Mouse (Mus musculus) lung, postnatal 0 days (tissue): ENCODE results near the gene Nup210. TPM values are rescaled to one million over a fixed set of nuclear protein-coding genes. Genes with fewer than 3 reads are reported as not detected.
"Not testable (repeated sequence)": the region's sequence is repeated elsewhere in the genome, so short reads cannot be mapped to it uniquely, and the experiment has no call there.

Experiments used
- ATAC-seq: fragments of 200-750 bp; cut with Nextera tagmentation; 2 replicates; pipeline ENCODE4 v1.8.0; 2017; ENCODE audit warnings: moderate library complexity
- DNase-seq: peaks from one replicate; pipeline ENCODE4 v3.0.0-alpha.2; 2016; ENCODE audit warnings: low spot score
- H3K27ac ChIP-seq: fragments of 300-500 bp; sonication (generic); 2 replicates; pipeline ENCODE4 v1.5.1; 2014; ENCODE audit warnings: antibody characterized with exemption, mild to moderate bottlenecking, low read length, mixed read lengths
- H3K27me3 ChIP-seq: fragments of 300-500 bp; sonication (generic); replicated peaks from 2 replicates; pipeline ENCODE4 v1.6.1; 2014; ENCODE audit warnings: low read length, mixed read lengths; ENCODE audit not compliant: insufficient read depth
- H3K36me3 ChIP-seq: fragments of 300-500 bp; sonication (generic); 2 replicates; pipeline ENCODE4 v1.6.1; 2014; ENCODE audit warnings: low read length, mixed read lengths; ENCODE audit not compliant: insufficient read depth
- H3K4me1 ChIP-seq: fragments of 300-500 bp; sonication (generic); 2 replicates; pipeline ENCODE4 v1.6.1; 2014; ENCODE audit warnings: antibody characterized with exemption, low read depth, low read length, mixed read lengths; ENCODE audit not compliant: insufficient read depth
- H3K4me2 ChIP-seq: fragments of 300-500 bp; sonication (generic); replicated peaks from 2 replicates; pipeline ENCODE4 v1.6.1; 2014; ENCODE audit warnings: low read depth, mild to moderate bottlenecking, low read length, moderate library complexity, mixed read lengths
- H3K4me3 ChIP-seq: fragments of 300-500 bp; sonication (generic); 2 replicates; pipeline ENCODE4 v1.5.1; 2014; ENCODE audit warnings: low read depth, low read length
- H3K9ac ChIP-seq: fragments of 300-500 bp; sonication (generic); replicated peaks from 2 replicates; pipeline ENCODE4 v1.6.1; 2014; ENCODE audit warnings: low read depth, mild to moderate bottlenecking
- H3K9me3 ChIP-seq: fragments of 300-500 bp; sonication (generic); 2 replicates; pipeline ENCODE4 v1.6.1; 2016; ENCODE audit warnings: low read length, mixed read lengths
- CTCF ChIP-seq: IDR thresholded peaks from 2 replicates; pipeline ENCODE4 v1.5.1; 2016; ENCODE audit warnings: antibody characterized with exemption, mild to moderate bottlenecking
- EP300 ChIP-seq: IDR thresholded peaks from 2 replicates; pipeline ENCODE4 v1.6.1; 2016; ENCODE audit warnings: antibody characterized with exemption, mild to moderate bottlenecking, control low read depth
- WGBS: fragments of 180-500 bp; shearing (Covaris S2); extraction: QIAGEN DNeasy Blood & Tissue Kit; methylation state at CpG from one replicate; pipeline ENCODE4 v1.1.7; 2014; 5-methylcytosine and 5-hydroxymethylcytosine counted together
- polyA plus RNA-seq: library from polyadenylated mRNA; unstranded; fragments of >200 nt; fragmentation: Nextera tagmentation; extraction: Ambion mirVana; gene quantifications from 2 replicates; pipeline ENCODE4 v1.2.1, GENCODE M21; 2015

Nup210 gene
- polyA plus RNA-seq, 1 experiment from 2014 or later, result 5.8 TPM

GRCm38 (mm10) chr6:91109489-91109888 lies 7.1 kb downstream of the Nup210 start:
- no peak overlapping the region for H3K27ac ChIP-seq
- no peak overlapping the region for H3K4me3 ChIP-seq
- H3K27me3 ChIP-seq, result no peaks in the 10 kb centered on the region
- ATAC-seq (no peak), DNase-seq (no peak)
- no peaks in the 10 kb centered on the region for H3K9me3 ChIP-seq
- no peak overlapping the region for H3K9ac ChIP-seq
- H3K4me1 ChIP-seq, result no peaks in the 10 kb centered on the region
- no peaks in the 10 kb centered on the region for H3K36me3 ChIP-seq
- H3K4me2 ChIP-seq, result no peak overlapping the region
- no peak for TF ChIP-seq CTCF
- no peak for TF ChIP-seq EP300

- no peaks in the 10 kb centered on the region for H3K9me3 ChIP-seq
- 70% methylated on average over 2 of the region's 2 CpGs for WGBS
- no peak overlapping the region for H3K9ac ChIP-seq
- ATAC-seq (peak; percentile 48), DNase-seq (no peak)
- H3K27ac ChIP-seq, result no peak overlapping the region
- no peak for TF ChIP-seq EP300
- TF ChIP-seq CTCF, result no peak
- no peaks in the 10 kb centered on the region for H3K36me3 ChIP-seq
- no peak overlapping the region for H3K4me2 ChIP-seq
- no peaks in the 10 kb centered on the region for H3K4me1 ChIP-seq
- H3K27me3 ChIP-seq, result no peaks in the 10 kb centered on the region
- H3K4me3 ChIP-seq, result no peak overlapping the region
These were observed 7.6 kb downstream of the Nup210 start for GRCm38 (mm10) chr6:91108917-91109450.

DNA sequence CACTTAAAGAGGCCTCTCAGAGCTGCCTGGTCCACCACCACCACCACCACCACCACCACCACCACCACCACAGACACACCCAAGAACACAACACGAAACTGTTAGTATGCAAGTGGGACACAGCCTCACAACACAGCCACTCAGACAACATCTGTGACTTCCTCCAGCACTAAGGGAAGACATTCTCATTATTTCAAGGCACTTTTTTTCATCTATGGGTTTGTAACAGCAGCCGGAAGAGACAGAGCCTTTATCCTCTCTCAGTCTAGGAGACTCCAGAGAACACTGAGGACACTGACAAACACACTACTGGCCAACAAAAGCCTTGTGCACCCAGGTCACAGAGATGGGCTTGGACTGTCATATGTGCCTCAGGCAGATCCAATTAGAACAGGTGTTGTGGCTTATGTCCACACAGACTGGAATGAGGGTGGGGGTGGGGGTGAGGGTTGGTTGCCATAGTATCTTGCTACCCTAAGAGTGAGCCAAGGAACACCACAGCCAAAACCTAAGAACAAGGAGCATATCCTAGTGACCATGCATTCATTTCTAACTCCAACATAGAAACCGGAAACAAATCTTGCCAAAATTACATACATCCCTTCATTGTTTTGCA lies 8.2 kb downstream of the Nup210 start:
- 62% methylated on average over 3 of the region's 3 CpGs for WGBS
- ATAC-seq (peak; percentile 20), DNase-seq (no peak)
- Histone ChIP-seq H3K9me3 (no peaks in the 10 kb centered on the region), H3K4me1 (no peaks in the 10 kb centered on the region), H3K4me3 (no peak overlapping the region), H3K4me2 (no peak overlapping the region), H3K27ac (no peak overlapping the region), H3K9ac (no peak overlapping the region), H3K36me3 (no peaks in the 10 kb centered on the region), H3K27me3 (no peaks in the 10 kb centered on the region)
- TF ChIP-seq CTCF, result no peak
- TF ChIP-seq EP300, result no peak

DNA sequence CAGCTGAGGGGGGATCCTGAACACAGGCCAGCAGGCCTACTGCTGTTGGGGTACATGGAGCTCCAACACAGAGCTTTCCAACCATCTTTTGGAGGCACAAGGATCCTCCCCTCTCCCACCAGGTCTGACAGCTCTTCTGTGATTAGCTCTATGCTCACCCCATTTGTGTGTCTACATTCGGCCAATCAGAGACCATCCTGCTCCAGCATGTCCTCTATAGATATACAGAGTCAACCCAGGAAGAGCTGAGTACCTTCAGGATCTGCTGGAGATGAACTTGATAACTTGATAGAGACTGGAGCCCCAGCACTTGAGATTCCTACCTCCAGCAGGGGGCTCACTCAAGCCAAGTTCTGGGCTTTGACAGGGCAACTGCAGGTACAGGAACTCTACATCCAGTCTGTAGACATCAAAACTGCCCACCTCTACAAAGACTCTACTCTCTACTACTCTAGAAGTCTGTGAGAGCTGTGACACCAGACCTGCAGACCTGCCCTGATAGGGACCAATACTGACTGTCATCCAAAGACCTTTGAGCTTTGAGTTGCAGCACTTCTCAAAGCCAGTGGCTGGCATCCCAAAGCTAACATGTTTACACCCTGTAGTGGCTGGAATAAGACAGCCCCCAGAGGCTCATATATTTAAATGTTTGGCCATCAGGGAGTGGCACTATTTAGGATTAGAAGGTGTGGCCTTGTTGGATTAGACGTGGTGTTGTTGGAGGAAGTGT lies 11.1 kb downstream of the Nup210 start:
- H3K27ac ChIP-seq, result no peak overlapping the region
- 76% methylated on average over 2 of the region's 2 CpGs for WGBS
- no peak for ATAC-seq
- H3K4me2 ChIP-seq, result no peak overlapping the region
- no peak overlapping the region for H3K4me3 ChIP-seq
- no peak overlapping the region for H3K9ac ChIP-seq
- no peaks in the 10 kb centered on the region for H3K4me1 ChIP-seq
- H3K9me3 ChIP-seq, result no peaks in the 10 kb centered on the region
- no peaks in the 10 kb centered on the region for H3K27me3 ChIP-seq
- no peaks in the 10 kb centered on the region for H3K36me3 ChIP-seq
- DNase-seq, result no peak
- TF ChIP-seq CTCF (peak; percentile 40), EP300 (no peak)

GRCm38 (mm10) chr6:91104765-91105399 lies 11.7 kb downstream of the Nup210 start:
- 63% methylated on average over 3 of the region's 3 CpGs for WGBS
- TF ChIP-seq EP300, result no peak
- no peak for TF ChIP-seq CTCF
- H3K4me2 ChIP-seq, result no peak overlapping the region

DNA sequence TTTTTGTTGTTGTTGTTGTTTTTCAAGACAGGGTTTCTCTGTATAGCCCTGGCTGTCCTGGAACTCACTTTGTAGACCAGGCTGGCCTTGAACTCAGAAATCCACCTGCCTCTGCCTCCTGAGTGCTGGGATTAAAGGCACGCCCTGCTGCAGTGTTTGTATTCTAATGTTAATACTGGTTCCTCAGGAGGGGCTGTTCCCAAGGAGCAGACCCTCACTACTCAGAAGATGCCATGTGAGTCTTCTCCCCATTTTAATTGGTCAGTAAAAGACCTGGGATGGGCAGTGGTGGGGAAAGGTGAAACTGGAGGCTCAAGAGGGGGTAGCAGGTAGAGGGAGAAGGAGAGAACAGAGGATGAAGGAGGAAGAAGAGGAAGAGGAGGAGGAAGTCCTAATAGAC lies 13.2 kb downstream of the Nup210 start:
- not testable (repeated sequence) for H3K27ac ChIP-seq, H3K4me3 ChIP-seq, H3K9me3 ChIP-seq, H3K4me2 ChIP-seq, H3K27me3 ChIP-seq, DNase-seq, H3K9ac ChIP-seq, H3K4me1 ChIP-seq, H3K36me3 ChIP-seq, ATAC-seq
- 82% methylated on average over 1 of the region's 1 CpGs for WGBS

More at GRCm38 (mm10) chr6:91104765-91105399, 11.7 kb downstream of the Nup210 start:
- Histone ChIP-seq H3K9me3 (no peaks in the 10 kb centered on the region), H3K27me3 (no peaks in the 10 kb centered on the region), H3K9ac (no peak overlapping the region), H3K36me3 (no peaks in the 10 kb centered on the region), H3K4me1 (no peaks in the 10 kb centered on the region), H3K27ac (no peak overlapping the region), H3K4me3 (no peak overlapping the region)
- ATAC-seq (peak; percentile 70), DNase-seq (peak; percentile 84)
